Mouse (Mus musculus): ENCODE results near the gene Slc15a3.

Slc15a3 gene

GRCm38 (mm10) chr19:10839010-10839892, at the start of gene Slc15a3:
Gene Slc15a3 (plus strand): TSS chr19:10839727.
- DNase-seq (ENCODE audit: extremely low spot score, low read depth, low spot score): no peak

- DNase-seq (ENCODE audit: extremely low spot score, low read depth, low spot score): no peak
These were observed 49.2 kb upstream of the Slc15a3 start for GRCm38 (mm10) chr19:10790323-10790722.

- DNase-seq (ENCODE audit: extremely low spot score, low read depth, low spot score): no peak
These were observed 46.5 kb upstream of the Slc15a3 start for GRCm38 (mm10) chr19:10793044-10793443.

- DNase-seq (ENCODE audit: extremely low spot score, low read depth, low spot score): no peak
These were observed 44.6 kb upstream of the Slc15a3 start for GRCm38 (mm10) chr19:10794916-10795315.

- DNase-seq (ENCODE audit: extremely low spot score, low read depth, low spot score): no peak
These were observed 41.0 kb upstream of the Slc15a3 start for GRCm38 (mm10) chr19:10798576-10798975.

DNA sequence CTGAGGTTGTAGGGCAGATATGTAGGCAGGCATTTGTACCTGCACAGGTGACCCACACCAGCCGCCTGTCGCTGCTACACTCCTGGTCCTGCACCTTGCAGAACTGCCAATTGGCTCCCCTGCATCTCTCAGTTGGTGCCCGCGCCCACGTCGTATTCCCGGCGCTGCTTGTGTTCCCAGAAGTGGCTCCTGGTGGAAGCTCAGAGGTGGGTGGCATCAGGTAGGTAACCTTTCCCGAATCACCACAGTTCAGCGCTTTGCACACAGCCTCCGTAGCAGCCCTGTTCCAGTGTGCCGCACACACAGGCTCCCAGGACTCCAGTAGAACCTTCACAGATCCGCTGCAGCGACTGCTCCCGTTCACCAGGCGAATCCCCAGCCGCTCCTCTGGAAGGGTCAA, 40.4 kb upstream of the Slc15a3 start:
- DNase-seq (ENCODE audit: extremely low spot score, low read depth, low spot score): no peak

- no peak for DNase-seq (ENCODE audit: extremely low spot score, low read depth, low spot score)
These were observed 38.5 kb upstream of the Slc15a3 start for GRCm38 (mm10) chr19:10801070-10801469.

DNA sequence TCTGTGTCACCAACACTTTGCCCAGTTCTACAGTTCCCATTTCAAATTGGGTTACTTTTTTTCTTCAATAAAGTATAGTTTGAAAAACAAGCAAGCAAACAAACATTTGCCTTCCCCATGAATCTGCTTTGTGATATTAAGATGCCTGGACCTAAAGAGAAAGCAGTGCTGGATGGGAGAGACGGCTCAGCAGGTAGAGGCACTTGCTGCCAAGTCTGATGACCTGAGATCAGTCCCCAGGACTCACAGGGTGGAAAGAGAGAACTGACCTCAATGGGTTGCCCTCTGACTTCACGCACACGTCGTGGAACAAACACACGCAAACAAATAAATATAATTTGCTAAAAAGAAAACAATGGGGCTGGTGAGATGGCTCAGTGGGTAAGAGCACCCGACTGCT, 37.6 kb upstream of the Slc15a3 start:
- no peak for DNase-seq (ENCODE audit: extremely low spot score, low read depth, low spot score)

- DNase-seq (ENCODE audit: extremely low spot score, low read depth, low spot score): no peak
These were observed 35.8 kb upstream of the Slc15a3 start for GRCm38 (mm10) chr19:10803751-10804150.

GRCm38 (mm10) chr19:10804850-10805660, 34.5 kb upstream of the Slc15a3 start:
- no peak for DNase-seq (ENCODE audit: extremely low spot score, low read depth, low spot score)

- DNase-seq (ENCODE audit: extremely low spot score, low read depth, low spot score): no peak
These were observed 33.8 kb upstream of the Slc15a3 start for GRCm38 (mm10) chr19:10805661-10806285.

DNA sequence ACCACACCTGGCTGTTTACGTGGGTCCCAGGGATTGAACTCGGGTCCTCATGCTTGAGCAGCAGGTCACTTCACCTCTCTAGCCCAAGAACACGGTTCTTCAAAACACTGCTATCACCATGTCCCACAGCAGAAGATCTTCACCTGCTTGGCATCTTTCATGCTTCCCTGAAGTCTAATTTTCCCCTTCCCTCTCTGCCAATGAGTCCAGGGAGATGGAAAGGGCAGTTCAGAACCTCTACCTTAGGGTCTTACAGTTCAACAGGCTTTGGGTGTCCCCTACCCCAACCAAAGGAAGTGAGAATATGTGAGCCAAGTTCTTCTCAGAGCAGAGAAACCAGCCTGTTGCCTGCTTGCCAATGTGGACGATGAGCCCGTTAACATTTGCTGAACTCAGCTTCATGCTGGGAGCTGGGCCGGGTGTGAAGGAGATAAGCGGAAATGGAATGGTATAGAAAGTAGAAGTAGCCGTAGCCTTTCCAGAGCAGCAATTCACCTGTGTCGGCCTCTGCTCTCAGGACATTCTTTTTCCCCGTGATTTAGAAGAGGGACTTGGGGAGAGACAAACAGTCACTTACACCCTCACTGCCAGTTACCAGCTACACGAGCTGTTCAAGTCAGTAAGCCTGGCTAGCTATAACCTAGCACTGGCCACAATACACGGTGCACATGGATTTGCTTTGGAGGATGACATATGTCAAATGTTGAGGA, 30.8 kb upstream of the Slc15a3 start:
- no peak for DNase-seq (ENCODE audit: extremely low spot score, low read depth, low spot score)

GRCm38 (mm10) chr19:10809428-10810175, 29.9 kb upstream of the Slc15a3 start:
- DNase-seq (ENCODE audit: extremely low spot score, low read depth, low spot score): no peak

- no peak for DNase-seq (ENCODE audit: extremely low spot score, low read depth, low spot score)
These were observed 29.4 kb upstream of the Slc15a3 start for GRCm38 (mm10) chr19:10810176-10810492.

DNA sequence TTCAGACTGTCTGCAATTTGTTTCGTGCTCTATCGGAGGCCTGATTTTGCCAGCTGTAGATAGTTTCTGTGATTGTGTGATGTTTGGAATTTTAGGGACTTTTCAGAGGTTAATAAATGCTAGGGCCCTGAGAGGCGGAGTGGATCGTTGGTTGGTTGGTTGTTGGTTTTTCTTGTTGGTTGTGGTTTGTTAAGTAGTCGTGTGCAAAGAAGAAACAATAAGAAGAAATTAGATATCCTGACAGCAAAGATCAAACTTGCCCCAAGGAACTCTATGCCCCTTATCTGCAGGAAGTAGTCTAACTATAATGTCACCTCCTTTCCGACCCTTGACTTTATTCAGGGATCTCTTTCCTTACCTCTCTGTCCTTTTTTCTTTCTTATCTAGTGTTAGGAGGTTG, 28.1 kb upstream of the Slc15a3 start:
- DNase-seq (ENCODE audit: extremely low spot score, low read depth, low spot score): no peak

DNA sequence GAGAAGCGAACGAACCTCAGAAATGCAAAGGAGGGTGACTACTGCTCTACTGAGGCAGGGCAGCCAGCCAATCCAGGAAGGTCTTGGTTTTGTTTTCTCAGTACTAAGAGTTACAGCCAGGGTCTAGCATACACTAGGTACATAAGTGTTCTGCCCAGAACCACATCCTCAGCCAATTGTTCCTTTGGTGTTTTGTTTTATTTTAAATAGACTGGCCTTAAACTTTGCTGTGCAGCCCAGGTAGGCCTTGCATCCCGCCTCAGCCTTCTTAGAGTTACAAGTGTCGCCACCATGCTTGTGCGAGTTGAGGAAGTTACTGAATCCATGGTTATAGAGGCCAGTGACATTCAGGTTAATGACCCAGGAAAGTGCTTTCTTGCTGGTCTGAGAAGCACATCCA, 26.5 kb upstream of the Slc15a3 start:
- no peak for DNase-seq (ENCODE audit: extremely low spot score, low read depth, low spot score)

DNA sequence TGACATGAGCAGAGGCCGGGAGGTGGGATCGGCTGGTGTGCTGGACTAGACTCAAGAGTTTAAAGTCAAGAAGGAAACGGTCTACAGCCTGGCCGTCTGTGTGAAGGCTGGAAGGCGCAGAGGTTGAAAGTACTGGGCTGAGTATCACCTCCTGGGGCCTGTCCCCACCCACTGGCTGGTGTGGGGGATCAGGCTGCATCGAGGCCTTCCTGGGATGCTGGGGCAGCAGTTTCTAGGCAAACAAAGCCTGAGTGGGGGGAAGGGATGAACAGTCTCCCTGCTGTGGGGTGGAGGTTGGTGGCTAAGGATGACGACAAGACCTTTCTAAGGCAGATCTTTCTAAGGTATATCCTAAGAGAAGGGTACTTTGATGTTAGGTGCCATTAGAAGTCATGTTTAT, 25.6 kb upstream of the Slc15a3 start:
- DNase-seq (ENCODE audit: extremely low spot score, low read depth, low spot score): no peak

DNA sequence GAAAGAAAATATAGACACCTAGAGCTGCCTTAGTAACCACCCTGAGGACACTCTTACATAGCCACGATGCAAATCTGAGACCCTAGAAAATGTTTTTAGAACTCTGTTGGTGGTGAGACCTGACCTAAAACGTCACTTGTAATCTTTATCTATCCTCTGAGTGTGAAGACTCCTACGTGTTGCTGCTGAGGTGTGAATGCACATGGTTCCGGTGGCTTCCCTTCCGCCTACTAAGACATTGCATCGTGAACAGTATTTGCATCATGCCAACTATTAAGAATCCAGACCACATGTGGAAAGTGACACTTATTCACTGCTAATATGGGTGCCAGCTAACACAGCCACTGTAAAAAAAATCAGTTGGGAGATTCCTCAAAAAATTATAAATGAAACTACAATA, 23.7 kb upstream of the Slc15a3 start:
- no peak for DNase-seq (ENCODE audit: extremely low spot score, low read depth, low spot score)

DNA sequence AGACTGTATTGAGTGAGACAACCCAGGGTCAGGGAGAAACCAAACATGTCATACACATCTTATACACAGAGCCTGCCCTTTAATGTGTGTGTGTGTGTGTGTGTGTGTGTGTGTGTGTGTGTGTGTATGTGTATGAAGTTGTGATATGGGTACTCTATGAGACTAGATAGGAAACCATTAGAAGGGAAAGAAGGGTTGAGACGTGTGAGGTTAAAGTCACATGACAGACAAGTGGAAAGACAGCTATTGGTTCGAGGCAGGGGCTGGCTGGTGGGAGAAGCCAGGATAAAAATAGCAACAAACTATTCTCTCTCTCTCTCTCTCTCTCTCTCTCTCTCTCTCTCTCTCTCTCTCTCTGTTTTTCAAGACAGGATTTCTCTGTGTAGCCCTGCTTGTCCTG, 23.1 kb upstream of the Slc15a3 start:
- no peak for DNase-seq (ENCODE audit: extremely low spot score, low read depth, low spot score)

GRCm38 (mm10) chr19:10818217-10818946, 21.1 kb upstream of the Slc15a3 start:
- no peak for DNase-seq (ENCODE audit: extremely low spot score, low read depth, low spot score)

All from hindlimb bud, embryonic 11.5 days (tissue).